Mouse (Mus musculus) cerebellum, adult 9-10 months (tissue): ENCODE results near the gene Mapkap1.
A peak's percentile ranks its signal among the peaks of the same experiment; 100 is the strongest.

ENCODE experiments used
- DNase-seq: peaks from one replicate; pipeline ENCODE4 v3.0.0; 2022

Gene Mapkap1

DNA sequence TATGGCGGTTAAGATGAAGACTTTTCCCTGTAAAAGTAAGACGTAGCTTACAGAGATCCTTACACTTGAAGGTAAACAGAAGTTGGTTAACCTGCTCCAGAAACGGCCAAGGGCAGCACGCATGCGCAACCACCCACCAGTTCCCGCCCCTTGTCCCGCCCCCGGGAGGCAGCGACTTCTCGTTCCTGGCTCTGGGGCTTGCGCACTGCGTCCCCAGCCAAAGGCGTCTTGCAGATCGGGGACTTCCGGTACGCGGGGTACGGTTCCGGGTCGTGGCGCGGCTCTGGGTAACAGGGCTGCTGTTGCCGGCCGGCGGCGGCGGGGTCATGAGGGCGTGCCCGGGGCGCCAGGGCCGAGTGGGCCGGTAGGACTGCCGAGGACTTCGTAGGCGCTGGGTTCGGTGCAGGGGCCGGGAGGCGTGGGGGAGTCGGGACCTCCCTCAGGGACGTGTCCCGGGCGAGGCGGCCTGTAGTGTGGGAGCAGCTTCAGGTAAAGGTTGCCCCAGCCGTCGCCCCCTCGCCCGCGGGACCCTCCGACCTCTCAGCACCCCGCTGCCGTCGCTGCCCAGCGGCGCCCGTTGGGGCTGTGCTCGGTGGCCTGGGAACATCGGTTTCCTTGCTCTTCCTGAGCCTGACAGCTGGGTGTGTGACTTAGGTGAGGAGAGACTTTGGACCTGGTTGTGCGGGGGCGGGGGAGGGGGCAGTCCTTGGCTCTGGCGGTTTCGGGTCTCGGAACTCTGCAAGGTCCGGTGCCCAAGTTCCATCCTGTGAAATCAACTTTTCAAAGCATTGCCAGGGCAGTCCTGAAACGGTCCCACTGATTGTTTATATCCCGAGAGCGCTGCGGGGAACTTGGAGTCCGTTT is at the start of gene Mapkap1:
Mapkap1 (plus strand) TSS at position 171 of the 864 bp plus-strand sequence.
- DNase-seq = peak; percentile 97

DNA sequence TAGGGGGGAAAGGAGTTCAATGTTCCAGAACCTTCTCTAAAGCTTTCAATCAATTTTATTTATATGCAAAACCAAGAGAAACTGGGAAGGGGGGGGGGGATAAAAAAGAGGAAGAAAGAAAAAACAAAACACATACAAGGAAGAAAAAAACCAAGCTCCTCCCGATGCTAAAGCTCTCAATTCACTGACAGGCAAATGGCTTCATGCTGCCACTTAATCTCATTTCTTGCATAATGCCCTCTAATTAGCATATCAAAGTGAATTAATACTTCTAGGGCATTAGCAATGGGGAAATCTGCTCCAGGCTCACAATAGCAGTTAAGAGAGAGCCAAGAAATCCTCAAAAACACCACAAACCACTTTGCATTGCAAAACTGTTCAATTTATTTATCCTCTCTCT is 42.9 kb upstream of the Mapkap1 start:
- DNase-seq = no peak

DNA sequence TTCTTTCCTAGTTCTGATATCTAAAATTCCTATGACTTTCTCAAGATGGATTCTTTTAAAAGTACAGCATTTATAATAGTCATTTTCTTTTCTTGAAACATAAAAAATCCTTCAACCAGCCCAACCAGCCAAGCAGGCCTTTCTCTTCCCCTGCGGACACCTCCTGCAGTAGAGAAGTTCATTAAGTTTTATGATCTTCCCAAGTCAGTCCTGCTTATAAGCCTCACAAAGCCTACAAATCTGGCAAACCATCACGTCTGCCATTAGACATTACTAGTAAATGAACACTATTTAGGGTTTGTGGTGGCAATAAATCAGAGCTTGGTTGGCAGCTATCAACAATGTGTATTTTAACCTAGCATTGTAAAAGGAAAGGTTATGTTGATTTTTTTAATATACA is 39.5 kb upstream of the Mapkap1 start:
- no peak for DNase-seq

DNA sequence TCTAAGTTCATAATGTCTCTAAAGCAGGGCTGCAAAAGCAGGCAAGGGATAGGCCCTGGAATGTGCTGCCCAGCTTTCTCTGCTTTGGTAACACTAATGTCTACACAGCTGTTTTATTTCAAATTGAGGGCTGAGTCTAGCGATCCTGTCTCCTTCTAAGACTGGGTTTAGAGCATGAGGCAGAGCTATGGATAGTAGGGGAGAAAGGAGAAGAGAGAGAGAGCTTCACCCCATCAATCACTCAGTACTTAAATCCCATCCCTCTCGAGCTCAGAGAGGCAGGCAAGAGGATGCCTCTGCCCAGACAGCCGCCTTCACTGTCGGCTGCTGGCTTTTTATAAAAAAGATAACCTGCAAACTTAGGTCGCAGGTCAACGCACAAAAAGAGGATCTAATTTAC is 38.2 kb upstream of the Mapkap1 start:
- DNase-seq = no peak

DNA sequence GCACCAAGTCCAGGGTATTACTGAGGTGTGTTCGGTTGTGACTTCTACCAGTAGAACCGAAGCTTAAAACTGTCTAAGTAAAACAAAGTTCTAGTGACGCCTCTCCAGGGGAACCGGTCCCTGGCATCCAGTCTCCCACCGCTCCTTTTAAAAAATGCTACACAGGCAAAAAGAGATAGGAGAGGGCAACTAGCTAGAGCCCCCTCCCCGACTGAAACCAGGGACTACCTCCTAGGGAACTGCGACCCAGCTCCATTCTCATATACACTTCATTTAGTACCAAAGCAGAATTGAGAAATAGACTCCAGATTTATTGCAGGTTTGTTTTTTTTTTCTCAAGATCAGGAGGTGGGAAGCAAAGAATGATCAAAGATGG is 36.2 kb upstream of the Mapkap1 start:
- DNase-seq = no peak

DNA sequence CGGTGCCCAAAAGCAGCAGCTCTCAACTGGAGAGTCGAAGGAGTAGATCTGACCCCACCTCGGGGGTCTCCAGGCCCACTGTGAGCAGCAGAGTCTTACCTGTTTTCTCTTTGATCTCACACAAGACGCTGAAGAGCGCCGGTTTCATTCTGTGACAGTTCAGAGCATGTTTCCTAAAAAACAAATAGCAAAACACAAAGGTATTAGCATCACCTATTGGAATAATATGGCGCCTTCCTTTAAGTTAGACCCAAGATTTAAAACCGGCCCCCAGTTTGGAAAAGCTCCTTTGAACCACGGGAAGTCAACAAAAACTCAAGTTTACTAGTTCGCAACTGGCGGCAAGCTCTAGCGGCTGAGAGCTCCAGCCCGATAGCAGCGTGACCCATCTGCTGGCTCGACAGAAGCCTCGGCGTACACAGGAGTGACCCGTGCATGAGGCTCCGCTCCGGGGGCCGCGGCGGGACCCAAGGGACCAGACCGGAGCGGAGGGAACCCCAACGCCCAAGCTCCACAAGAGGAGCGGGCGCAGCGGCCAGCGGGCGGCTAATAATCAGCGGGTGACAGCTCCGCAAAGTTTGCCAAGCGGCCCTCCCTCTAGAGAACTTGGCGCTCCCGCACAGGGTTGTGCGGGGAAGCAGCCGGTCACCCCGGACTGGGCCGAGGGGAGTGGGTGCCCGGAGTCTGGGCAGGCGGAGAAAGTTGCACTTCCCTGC is 35.7 kb upstream of the Mapkap1 start:
- DNase-seq = peak; percentile 44

DNA sequence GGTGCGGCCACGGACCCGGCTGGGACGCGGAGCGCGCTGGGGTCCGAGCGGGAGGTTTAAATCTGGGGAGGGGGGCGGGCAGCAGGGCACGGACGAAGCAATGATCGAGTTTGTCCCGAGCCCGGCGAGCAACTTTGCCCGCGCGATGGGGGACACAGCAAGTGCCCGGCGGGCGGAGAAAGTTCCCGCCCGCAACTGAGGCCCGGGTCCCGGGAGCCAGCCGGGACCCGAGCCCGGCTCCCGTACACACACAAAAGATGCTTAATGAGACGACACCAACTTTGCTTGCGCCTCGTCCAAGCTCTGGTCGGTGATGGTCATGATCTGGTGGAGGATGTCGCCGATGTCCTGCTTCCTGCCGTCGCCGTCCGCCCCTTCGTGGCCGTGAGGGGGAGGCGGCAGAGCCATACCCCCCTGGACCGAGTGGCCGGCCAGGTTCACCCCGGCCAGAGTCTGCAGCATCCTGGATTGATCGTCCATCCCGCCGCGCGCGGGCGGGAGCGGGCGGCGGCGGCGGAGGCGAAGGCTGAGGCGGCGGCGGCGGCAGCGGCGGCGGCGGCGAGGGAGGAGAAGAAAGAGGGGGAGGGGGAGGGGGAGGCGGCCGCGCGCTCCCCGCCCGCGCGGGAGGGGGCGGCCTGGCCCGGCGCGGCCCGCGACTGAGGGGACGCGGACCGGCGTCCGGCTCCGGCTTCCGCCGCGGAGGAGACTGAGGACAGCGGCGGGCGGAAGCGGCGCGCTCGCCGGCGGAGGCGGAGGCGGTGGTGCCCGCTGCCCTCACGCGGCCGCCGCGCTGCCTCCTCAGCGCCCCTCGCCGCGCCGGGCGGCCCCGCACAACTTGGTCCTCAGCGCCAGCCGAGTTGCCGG is 34.9 kb upstream of the Mapkap1 start:
- peak; percentile 52 for DNase-seq

DNA sequence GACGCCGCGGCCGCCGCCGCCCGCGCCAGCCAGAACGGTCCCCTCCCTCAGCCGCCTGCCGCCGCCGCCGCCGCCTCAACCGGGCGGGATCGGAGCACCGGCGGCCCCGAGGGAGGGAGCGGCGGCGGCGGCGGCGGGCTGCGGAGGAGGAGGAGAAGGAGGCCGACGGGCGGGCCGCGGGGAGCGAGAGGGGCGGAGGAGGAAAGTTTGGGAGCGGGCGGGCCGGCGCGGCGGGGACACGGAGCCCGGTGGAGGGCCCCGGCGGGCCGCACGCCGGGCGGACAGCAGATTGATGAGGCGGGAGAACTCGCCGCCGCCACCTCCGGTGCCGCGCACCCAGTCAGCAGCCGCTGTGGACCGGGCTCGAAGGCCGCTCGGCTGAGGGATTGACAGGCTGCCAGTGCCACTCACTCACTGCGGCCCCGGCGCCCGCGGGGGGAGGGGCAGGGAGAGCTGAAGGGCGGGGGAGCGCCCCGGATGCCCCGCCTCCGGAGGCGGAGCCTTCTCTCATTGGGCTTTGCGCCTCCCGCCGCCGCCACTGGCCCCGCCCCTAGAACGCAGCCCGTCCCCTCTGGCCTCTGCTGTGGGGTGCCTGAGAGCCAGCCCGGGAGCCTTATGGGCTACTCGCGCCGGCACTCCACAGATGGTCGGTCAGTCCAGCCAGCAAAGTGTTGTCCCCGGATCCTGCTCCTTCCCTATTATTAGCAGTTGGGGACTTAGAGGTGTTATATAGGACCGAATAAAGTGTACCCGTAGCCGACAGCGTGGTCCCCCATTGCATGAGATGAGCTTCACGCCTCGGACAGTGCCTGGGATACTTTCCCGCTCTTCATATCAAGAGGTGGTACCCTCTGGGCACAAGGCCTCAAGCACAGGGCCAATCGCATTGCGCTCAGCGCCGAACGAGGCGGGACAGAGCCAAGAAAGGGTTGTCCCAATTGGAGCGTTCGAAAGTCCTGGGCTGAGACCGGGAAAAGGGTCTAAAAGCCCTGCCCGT is 34.0 kb upstream of the Mapkap1 start, which contains the start of gene Pbx3:
Pbx3 (minus strand) TSS at position 838 of the 997 bp plus-strand sequence.
- DNase-seq = peak; percentile 97

DNA sequence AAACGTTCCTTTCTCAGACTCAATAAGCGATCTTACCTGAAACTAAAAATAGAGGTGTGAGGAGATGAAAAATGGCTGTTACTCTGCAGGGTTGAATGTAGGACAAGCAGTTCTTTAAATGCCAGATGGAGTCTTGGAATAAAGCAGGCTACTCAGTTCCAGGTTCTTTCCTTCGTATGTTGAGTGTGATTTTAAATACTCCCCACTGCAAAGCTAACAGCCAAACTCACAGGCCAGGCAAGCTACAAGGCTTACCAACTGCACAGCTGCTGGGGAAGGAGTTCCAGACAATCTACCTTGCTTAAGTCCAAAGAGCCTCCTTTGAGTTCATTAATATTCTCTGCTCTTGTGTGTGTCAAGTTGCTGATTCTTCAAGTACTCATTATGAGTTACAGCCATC is 32.7 kb upstream of the Mapkap1 start:
- DNase-seq = peak; percentile 40

DNA sequence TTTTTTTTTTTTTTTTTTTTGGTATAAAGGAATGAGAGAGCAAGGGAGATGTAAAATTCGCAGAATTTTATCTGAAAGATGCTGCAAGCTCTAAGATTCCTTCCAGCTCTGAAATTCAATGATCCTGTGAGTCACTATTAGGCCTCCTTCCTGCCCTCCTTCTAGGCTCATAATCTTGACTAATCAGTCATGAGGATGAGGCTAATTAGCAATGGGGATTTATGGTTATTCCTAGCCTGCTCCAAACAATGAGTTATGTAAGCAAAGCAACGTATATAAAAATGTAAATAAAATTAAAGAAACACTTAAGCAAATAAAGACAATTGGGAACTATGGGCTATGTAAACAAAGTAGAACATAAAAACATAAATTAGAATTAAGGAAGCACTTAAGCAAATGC is 32.2 kb upstream of the Mapkap1 start:
- DNase-seq = no peak

DNA sequence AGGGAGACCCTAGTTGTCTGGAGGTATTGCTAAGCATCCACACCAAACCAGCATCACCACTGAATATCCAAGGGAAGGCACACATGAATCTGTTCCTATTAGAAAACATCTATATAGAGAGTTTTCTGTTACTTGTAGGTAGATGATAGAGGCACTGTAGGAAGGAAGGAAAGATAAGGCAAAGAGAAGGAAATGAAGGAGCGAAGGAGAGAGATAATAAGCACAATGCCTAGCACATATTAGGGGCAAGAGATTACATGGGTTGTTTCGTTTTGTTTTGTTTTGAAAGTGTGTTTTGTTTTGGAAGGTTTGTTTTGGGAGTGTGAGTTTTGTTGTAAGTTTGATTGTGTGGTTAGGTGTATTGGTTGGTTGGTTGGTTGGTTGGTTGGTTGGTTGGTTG is 27.6 kb upstream of the Mapkap1 start:
- DNase-seq = no peak

DNA sequence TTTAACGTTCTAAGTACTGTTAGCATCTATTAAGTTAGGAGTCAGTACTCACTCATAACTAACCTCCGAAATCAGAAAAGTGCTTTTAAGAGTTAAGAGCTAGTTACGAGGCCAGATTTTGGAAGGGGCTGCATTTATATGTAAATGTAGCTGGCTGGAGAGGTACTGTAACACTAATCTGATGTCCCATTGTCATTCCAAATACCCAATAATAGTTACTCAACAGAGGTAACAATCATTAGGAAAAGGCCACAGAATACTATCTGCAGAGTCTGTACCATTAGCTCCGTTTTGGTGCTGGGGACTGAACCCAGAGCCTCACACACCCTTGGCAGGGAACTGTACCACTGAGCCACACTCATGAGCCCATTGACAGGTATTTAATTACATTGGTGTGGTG is 7.0 kb upstream of the Mapkap1 start:
- no peak for DNase-seq

DNA sequence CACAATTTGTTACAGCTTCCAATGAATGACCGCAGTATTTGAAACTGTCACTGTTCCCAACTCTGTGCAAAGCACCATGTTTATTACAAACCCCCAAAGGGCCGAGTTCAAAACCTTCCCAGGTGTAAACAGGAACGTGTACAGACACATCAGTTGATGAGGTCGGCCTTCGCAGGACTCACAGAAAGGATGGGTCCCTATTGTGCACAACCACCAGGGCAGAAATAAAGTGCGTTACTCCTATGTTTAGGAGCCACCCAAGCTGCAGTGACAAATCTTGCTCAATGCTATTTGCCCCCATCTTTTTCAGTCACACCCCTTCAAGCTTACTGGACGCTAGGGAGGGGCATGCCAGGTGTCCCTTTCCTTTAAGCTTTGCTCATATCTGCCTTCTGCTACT is 1.0 kb downstream of the Mapkap1 start:
- DNase-seq = peak; percentile 18

DNA sequence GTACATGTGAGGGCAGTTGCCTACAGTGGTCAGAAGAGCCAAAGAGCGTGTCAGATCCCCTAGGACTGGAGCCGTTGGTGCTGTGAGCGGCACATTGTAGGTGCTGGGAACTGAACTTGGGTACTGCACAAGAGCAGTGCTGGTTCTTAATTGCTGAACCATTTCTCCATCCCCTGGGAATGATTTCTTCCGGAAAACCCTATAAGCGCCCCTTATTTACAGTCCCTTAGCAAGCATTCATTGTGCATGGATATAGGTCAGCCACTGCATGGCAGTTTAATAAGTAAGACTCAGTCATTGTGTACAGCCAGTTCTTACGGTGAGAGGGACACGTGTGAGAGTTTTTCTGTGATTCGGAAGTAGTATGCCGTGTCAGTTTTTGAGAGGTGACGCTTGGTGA is 1.8 kb downstream of the Mapkap1 start:
- no peak for DNase-seq

DNA sequence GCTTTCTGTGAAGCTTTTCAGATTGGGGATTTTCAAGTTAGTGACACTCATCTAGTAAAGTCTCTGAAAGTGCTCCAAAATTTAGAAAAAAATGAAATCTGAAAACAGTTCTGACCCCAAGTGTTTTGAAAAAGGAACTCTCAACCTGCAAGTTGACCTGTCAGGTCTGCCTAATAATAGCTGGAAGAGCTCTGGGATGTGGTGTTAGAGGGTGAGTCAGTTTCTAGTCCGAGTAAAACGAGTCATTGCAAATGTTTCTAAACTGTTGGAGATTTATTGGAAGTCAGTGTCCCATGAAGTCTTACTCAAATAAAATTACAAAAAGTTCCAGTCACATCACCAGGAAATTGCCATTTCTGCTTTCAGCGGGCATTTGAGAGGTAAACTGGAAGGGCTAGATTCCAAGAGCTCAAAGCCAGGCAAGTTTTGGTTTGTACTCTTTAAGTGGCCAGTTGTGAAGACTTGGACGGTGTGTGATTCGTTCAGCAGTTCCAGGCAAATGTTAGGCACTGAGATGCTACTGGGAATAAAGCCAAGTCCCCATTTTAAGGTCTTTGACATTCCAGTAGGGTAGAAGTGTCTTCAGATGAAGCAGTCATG is 3.3 kb downstream of the Mapkap1 start:
- no peak for DNase-seq

DNA sequence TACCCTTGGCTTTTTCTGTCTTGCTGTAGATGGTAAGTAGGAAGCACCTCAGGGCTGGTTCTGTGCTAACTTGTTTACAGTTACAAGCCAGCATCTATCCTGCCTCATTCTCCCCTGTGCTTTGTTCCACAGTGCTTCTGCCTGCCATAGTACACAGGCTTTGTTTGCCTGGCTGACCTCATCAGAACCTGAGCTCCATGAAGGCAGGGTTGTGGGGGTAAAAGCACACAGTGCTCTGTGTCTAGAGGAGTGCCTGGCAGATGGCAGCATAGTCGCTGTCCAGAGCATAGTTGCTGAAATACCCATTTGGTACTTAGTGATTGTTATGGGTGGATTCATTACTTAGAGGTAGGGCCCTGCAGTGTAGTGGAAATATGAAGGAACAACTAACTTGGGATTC is 13.7 kb downstream of the Mapkap1 start:
- no peak for DNase-seq

DNA sequence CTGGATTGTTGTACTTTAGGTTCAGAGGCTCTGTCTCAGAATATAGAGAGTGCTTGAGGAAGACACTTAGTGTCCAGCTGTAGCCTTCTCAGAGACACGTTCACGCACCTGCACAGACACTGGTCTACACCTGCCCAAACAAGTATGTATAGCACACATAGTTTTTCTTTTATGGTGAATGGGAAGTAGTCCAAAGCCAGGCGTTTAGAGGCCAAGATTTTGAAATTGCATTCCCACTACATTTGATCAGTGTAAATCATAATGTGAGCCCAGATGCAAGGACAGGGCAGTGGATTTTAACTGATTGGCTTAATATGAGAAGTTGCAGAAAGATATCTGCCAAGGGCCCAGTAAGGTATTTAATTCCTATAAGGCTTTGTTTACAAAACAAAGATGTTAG is 17.6 kb downstream of the Mapkap1 start:
- no peak for DNase-seq

DNA sequence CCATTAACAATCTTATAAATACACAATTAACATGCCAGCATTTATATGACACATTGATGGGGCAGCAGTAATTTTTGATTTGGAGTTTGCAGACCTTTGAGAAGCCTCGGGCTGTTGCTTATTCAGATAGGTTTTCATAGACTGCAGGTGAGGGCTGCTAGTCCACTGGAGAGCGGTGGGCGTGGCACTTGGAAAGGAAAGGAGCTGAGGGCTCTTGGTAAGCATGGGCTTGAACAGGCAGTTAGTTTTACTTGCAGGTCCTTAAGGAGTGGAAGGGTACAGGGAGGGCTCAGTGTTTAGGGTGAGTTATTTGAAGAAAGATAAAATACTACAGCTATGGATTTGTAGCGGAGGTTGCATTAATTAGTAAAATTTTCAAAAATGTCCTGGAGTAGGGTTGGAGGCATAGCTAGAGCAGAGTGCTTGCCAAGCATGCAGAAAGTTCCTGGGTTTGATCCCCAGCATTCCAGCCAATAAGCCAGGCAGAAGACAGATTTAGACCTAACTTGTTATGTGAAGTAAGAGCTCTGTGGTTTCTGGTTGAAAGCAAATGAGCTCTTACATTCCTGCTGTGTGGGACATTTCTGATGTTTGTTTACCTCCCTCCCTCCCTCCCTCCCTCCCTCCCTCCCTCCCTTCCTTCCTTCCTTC is 19.1 kb downstream of the Mapkap1 start:
- DNase-seq = no peak

DNA sequence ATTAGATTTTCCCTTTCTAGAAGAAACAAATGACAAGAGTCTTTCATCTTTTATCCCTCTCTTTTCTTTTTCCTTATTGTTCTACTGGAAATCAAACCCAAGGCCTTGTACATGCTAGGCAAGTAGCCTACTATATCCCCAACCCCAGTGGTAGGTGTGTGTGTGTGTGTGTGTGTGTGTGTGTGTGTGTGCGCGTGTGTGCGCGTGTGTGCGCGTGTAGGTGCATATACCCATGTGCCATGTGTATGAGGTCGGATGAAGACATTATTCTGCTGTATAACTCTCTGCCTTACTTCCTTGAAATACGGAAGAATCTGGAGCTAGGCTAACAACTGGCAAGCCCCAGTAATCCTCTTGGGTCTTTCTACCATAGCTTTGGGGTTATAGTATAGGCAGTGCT is 24.1 kb downstream of the Mapkap1 start:
- DNase-seq = no peak

DNA sequence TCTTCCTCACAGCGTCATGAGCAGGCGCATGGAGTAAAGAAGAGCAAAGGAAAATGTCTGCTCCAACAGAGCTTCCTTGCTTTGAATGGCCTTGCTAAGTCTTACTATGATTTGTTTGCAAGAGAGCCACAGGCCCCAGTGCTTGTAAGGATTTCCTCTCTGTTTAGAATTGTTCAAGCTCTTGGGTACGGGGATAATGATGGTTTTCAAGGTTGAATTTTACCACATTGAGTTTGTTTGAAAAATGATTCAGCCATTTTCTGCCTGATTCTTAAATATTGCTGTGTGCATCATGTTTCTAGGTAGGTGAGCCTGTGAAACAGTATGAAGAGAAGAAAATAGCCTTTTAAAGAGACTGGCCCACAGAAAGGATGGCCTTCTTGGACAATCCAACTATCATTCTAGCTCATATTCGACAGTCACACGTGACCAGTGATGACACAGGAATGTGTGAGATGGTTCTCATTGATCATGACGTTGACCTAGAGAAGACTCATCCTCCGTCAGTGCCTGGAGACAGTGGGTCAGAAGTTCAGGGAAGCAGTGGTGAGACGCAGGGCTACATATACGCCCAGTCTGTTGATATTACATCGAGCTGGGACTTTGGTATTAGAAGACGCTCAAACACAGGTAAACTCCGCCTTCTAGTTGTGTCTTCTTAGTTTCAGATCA is 25.3 kb downstream of the Mapkap1 start:
- DNase-seq = no peak
